Mouse (Mus musculus): ENCODE results near the gene Sptbn2.

GRCm38 (mm10) chr19:4756921-4757320, 46.0 kb downstream of the Sptbn2 start:
- TF ChIP-seq CTCF (IDR thresholded peaks at IDR 0.05; ENCODE audit: borderline replicate concordance, insufficient read depth, low read depth, low read length) (no peak), POLR2A (IDR thresholded peaks at IDR 0.05; ENCODE audit: borderline replicate concordance, insufficient read depth, low read length) (no peak)

Data from cerebellum, adult 2 months (tissue).